Mouse (Mus musculus) lung, postnatal 0 days (tissue): ENCODE results near the gene Tmem178b. TPM values are rescaled to one million over a fixed set of nuclear protein-coding genes. Genes with fewer than 3 reads are reported as not detected.

Experiments
- ATAC-seq: fragments of 200-750 bp; cut with Nextera tagmentation; 2 replicates; pipeline ENCODE4 v1.8.0; 2017; ENCODE audit warnings: moderate library complexity
- DNase-seq: peaks from one replicate; pipeline ENCODE4 v3.0.0-alpha.2; 2016; ENCODE audit warnings: low spot score
- H3K27ac ChIP-seq: fragments of 300-500 bp; sonication (generic); 2 replicates; pipeline ENCODE4 v1.5.1; 2014; ENCODE audit warnings: antibody characterized with exemption, mild to moderate bottlenecking, low read length, mixed read lengths
- H3K27me3 ChIP-seq: fragments of 300-500 bp; sonication (generic); replicated peaks from 2 replicates; pipeline ENCODE4 v1.6.1; 2014; ENCODE audit warnings: low read length, mixed read lengths; ENCODE audit not compliant: insufficient read depth
- H3K36me3 ChIP-seq: fragments of 300-500 bp; sonication (generic); 2 replicates; pipeline ENCODE4 v1.6.1; 2014; ENCODE audit warnings: low read length, mixed read lengths; ENCODE audit not compliant: insufficient read depth
- H3K4me1 ChIP-seq: fragments of 300-500 bp; sonication (generic); 2 replicates; pipeline ENCODE4 v1.6.1; 2014; ENCODE audit warnings: antibody characterized with exemption, low read depth, low read length, mixed read lengths; ENCODE audit not compliant: insufficient read depth
- H3K4me2 ChIP-seq: fragments of 300-500 bp; sonication (generic); replicated peaks from 2 replicates; pipeline ENCODE4 v1.6.1; 2014; ENCODE audit warnings: low read depth, mild to moderate bottlenecking, low read length, moderate library complexity, mixed read lengths
- H3K4me3 ChIP-seq: fragments of 300-500 bp; sonication (generic); 2 replicates; pipeline ENCODE4 v1.5.1; 2014; ENCODE audit warnings: low read depth, low read length
- H3K9ac ChIP-seq: fragments of 300-500 bp; sonication (generic); replicated peaks from 2 replicates; pipeline ENCODE4 v1.6.1; 2014; ENCODE audit warnings: low read depth, mild to moderate bottlenecking
- H3K9me3 ChIP-seq: fragments of 300-500 bp; sonication (generic); 2 replicates; pipeline ENCODE4 v1.6.1; 2016; ENCODE audit warnings: low read length, mixed read lengths
- CTCF ChIP-seq: IDR thresholded peaks from 2 replicates; pipeline ENCODE4 v1.5.1; 2016; ENCODE audit warnings: antibody characterized with exemption, mild to moderate bottlenecking
- EP300 ChIP-seq: IDR thresholded peaks from 2 replicates; pipeline ENCODE4 v1.6.1; 2016; ENCODE audit warnings: antibody characterized with exemption, mild to moderate bottlenecking, control low read depth
- WGBS: fragments of 180-500 bp; shearing (Covaris S2); extraction: QIAGEN DNeasy Blood & Tissue Kit; methylation state at CpG from one replicate; pipeline ENCODE4 v1.1.7; 2014; 5-methylcytosine and 5-hydroxymethylcytosine counted together
- polyA plus RNA-seq: library from polyadenylated mRNA; unstranded; fragments of >200 nt; fragmentation: Nextera tagmentation; extraction: Ambion mirVana; gene quantifications from 2 replicates; pipeline ENCODE4 v1.2.1, GENCODE M21; 2015

Tmem178b gene
- polyA plus RNA-seq, 1 experiment from 2014 or later = 0.10 TPM

GRCm38 (mm10) chr6:40049909-40050484 lies 176.9 kb downstream of the Tmem178b start:
- Histone ChIP-seq H3K4me2 (no peak overlapping the region), H3K4me1 (no peaks in the 10 kb centered on the region), H3K9me3 (no peaks in the 10 kb centered on the region), H3K27ac (no peak overlapping the region), H3K36me3 (no peaks in the 10 kb centered on the region), H3K9ac (no peak overlapping the region), H3K27me3 (no peaks in the 10 kb centered on the region), H3K4me3 (no peak overlapping the region)
- 75% methylated on average over 5 of the region's 6 CpGs for WGBS
- ATAC-seq (no peak), DNase-seq (no peak)
- TF ChIP-seq EP300 = no peak
- TF ChIP-seq CTCF = no peak

GRCm38 (mm10) chr6:40051698-40052097 lies 178.6 kb downstream of the Tmem178b start:
- Histone ChIP-seq H3K27me3 (no peaks in the 10 kb centered on the region), H3K9me3 (no peaks in the 10 kb centered on the region), H3K4me2 (no peak overlapping the region), H3K36me3 (no peaks in the 10 kb centered on the region), H3K27ac (no peak overlapping the region), H3K4me1 (no peaks in the 10 kb centered on the region), H3K9ac (no peak overlapping the region), H3K4me3 (no peak overlapping the region)
- 81% methylated on average over 2 of the region's 2 CpGs for WGBS
- TF ChIP-seq EP300 (no peak), CTCF (no peak)
- DNase-seq = no peak
- ATAC-seq = no peak

DNA sequence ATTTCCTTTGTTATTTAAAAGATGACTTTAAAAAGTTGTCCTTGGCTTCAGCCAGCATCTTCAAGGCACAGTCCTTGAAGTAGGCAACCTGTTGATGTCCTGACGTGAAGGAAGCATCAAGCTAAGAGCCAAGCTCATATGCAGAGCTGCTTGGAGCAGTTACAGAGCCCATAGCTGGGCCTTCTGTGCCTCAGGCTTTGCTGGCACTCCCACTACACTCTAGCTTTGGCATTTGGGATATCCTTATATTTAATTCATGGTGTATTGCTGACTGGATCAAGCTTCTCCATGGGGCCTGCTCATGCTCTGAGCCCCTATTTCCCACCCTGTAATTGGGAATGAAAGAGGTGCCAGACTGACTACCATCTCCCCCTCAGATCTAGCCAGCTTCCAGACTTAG lies 179.5 kb downstream of the Tmem178b start:
- WGBS = 86% methylated on average over 1 of the region's 1 CpGs

GRCm38 (mm10) chr6:40059466-40059865 lies 186.4 kb downstream of the Tmem178b start:
- ATAC-seq (no peak), DNase-seq (no peak)
- Histone ChIP-seq H3K27me3 (no peaks in the 10 kb centered on the region), H3K9ac (no peak overlapping the region), H3K4me1 (no peaks in the 10 kb centered on the region), H3K36me3 (no peaks in the 10 kb centered on the region), H3K4me2 (no peak overlapping the region), H3K4me3 (no peak overlapping the region), H3K27ac (no peak overlapping the region), H3K9me3 (no peaks in the 10 kb centered on the region)
- TF ChIP-seq CTCF (no peak), EP300 (no peak)
- WGBS = 34% methylated on average over 3 of the region's 3 CpGs

More for the DNA sequence above, 179.5 kb downstream of the Tmem178b start:
- no peak for TF ChIP-seq EP300
- no peak for TF ChIP-seq CTCF
- DNase-seq (no peak), ATAC-seq (no peak)
- Histone ChIP-seq H3K9me3 (no peaks in the 10 kb centered on the region), H3K9ac (no peak overlapping the region), H3K4me1 (no peaks in the 10 kb centered on the region), H3K27me3 (no peaks in the 10 kb centered on the region), H3K27ac (no peak overlapping the region), H3K4me3 (no peak overlapping the region), H3K36me3 (no peaks in the 10 kb centered on the region), H3K4me2 (no peak overlapping the region)

- DNase-seq (no peak), ATAC-seq (no peak)
- H3K27me3 ChIP-seq = no peaks in the 10 kb centered on the region
- no peaks in the 10 kb centered on the region for H3K4me1 ChIP-seq
- TF ChIP-seq CTCF (no peak), EP300 (no peak)
- no peaks in the 10 kb centered on the region for H3K9me3 ChIP-seq
- H3K36me3 ChIP-seq = no peaks in the 10 kb centered on the region
- 87% methylated on average over 5 of the region's 5 CpGs for WGBS
- H3K9ac ChIP-seq = no peak overlapping the region
- no peak overlapping the region for H3K4me2 ChIP-seq
- H3K4me3 ChIP-seq = no peak overlapping the region
- no peak overlapping the region for H3K27ac ChIP-seq
These were observed 188.5 kb downstream of the Tmem178b start for GRCm38 (mm10) chr6:40061327-40062189.

GRCm38 (mm10) chr6:40062190-40062501 lies 189.1 kb downstream of the Tmem178b start:
- H3K36me3 ChIP-seq = no peaks in the 10 kb centered on the region
- ATAC-seq (no peak), DNase-seq (no peak)
- H3K9me3 ChIP-seq = no peaks in the 10 kb centered on the region
- no peaks in the 10 kb centered on the region for H3K27me3 ChIP-seq
- no peak overlapping the region for H3K4me3 ChIP-seq
- no peak overlapping the region for H3K9ac ChIP-seq
- H3K27ac ChIP-seq = no peak overlapping the region
- TF ChIP-seq CTCF (no peak), EP300 (no peak)
- H3K4me1 ChIP-seq = no peaks in the 10 kb centered on the region
- no peak overlapping the region for H3K4me2 ChIP-seq
- WGBS = 86% methylated on average over 7 of the region's 7 CpGs
